Mouse (Mus musculus): Measurements from ENCODE around the gene Hist2h3c1. TPM values are rescaled to one million over a fixed set of nuclear protein-coding genes. Genes with fewer than 3 reads are reported as not detected.
"Not testable (repeated sequence)": the region's sequence is repeated elsewhere in the genome, so short reads cannot be mapped to it uniquely, and the experiment has no call there.

Hist2h3c1 gene
- polyA plus RNA-seq, 1 experiment from 2014 or later = 0.41 TPM

DNA sequence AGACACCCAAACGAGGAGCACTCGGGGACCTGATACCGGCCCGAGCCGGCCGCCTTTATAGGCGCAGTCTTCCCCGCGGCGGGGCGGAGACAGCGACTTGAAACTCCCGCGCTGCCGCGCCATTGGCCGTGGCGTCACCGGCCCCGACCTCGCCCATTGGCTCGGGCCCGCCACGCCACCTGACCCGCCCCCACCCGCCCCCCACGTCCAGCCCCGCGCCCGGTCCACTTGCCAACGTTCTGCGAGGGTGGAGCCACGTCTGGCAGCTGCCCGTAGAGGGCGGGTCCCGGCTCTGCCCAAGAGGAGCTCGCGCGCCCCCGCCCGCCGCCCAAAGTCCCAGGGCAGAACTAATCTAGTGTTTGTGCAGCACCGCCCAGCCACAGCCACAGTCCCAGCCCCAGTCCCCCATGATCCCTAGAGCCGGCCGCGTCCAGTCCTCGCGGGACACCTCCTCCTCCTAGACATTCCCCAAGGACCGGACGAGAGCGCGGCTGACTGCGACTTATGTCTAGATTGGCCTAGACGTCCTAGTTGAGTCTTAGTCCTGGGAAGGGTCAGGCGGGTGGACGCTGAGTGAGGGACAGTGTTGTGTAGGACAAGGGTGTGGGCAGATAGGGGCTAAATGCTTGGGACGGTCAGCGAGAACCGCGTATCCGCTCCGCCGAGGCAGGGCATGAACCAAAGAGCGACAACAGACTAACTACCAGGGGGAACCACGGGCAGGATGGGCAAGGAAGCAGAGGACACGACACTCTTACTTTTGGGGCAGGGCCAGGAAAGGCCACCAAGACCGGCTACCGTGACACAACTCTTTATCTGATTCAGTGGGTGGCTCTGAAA is 7.3 kb upstream of the Hist2h3c1 start, which contains the start of gene Hist2h3c2:
Hist2h3c2 (minus strand) TSS at position 174 of the 840 bp plus-strand sequence.
- H3K4me1 ChIP-seq = peaks cover 39% of the 10 kb centered on the region
- not testable (repeated sequence) for H3K9me3 ChIP-seq (replicated peaks); H3K36me3 ChIP-seq; DNase-seq (ENCODE audit: low spot score); H3K27me3 ChIP-seq (ENCODE audit: low read depth, poor library complexity, severe bottlenecking)
- H3K4me3 ChIP-seq = peak within 1 kb of the TSS; percentile 57
- peak within 1 kb of the TSS; percentile 90 for H3K27ac ChIP-seq
- WGBS = under 1% methylated on average over 12 of the region's 68 CpGs

DNA sequence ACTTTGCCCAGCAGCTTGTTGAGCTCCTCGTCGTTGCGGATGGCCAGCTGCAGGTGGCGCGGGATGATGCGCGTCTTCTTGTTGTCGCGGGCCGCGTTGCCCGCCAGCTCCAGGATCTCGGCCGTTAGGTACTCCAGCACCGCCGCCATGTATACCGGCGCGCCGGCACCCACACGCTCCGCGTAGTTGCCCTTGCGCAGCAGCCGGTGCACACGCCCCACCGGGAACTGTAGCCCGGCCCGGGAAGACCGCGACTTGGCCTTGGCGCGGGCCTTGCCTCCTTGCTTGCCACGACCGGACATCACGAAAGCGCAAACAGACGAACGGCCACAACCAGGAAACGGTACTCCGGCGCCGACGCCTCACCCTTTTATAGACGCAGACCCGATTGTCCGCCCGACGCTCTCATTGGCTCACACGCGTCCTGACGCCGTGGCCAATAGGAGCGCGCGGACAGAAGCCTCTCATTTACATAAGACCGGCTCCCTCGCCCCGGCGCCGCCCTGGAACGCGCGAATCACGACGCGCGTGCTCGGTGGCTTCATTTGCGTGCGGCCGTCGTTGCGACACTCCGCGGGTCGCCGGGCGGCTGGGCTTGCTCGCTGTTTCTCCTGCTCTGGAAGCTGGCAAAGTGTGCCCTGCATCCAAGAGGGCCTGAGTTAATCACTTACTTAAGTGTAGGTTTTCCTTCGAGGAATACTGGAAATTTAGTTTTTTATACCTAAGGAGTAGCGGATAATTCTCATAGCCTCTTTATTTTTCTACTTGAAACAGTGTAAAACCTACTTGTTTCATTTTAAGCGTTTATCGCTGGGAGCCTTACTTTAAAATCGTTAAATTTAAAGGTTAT is 6.3 kb upstream of the Hist2h3c1 start, which contains the start of gene Hist2h2aa2:
Hist2h2aa2 (minus strand) TSS at position 328 of the 850 bp plus-strand sequence.
- peak within 1 kb of the TSS; percentile 40 for H3K4me3 ChIP-seq

DNA sequence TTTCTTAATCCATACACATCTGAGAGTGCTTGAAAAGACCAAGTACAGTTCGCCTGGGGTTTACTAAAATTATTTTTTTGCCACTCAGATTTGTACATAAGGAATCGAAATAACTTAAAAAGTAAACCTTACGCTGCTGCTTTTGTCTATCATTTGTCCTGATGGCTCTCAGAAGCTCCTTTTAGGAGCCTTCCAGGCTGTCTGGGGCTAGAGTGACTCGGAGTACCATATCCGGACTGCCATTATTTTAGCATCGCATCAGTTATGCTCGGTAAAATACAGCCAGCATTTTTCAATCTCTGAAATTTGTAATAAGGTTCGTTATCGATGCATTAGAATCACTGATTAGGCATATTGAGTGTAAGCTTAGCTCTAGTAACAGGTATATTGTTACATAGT is 5.7 kb upstream of the Hist2h3c1 start:
- H3K27me3 ChIP-seq (ENCODE audit: low read depth, poor library complexity, severe bottlenecking) = no peaks in the 10 kb centered on the region
- no peaks in the 10 kb centered on the region for H3K36me3 ChIP-seq
- H3K27ac ChIP-seq = peak overlapping the region; percentile 95
- H3K9me3 ChIP-seq (replicated peaks) = no peaks in the 10 kb centered on the region
- DNase-seq (ENCODE audit: low spot score) = no peak
- 87% methylated on average over 9 of the region's 9 CpGs for WGBS
- H3K4me3 ChIP-seq = peak overlapping the region; percentile 40
- H3K4me1 ChIP-seq = peaks cover 49% of the 10 kb centered on the region

More for the DNA sequence above, 6.3 kb upstream of the Hist2h3c1 start, which contains the start of gene Hist2h2aa2:
- 5% methylated on average over 29 of the region's 85 CpGs for WGBS
- peak; percentile 75 for DNase-seq (ENCODE audit: low spot score)
- H3K27ac ChIP-seq = peak within 1 kb of the TSS; percentile 95
- not testable (repeated sequence) for H3K36me3 ChIP-seq; H3K27me3 ChIP-seq (ENCODE audit: low read depth, poor library complexity, severe bottlenecking); H3K9me3 ChIP-seq (replicated peaks)
- peaks cover 49% of the 10 kb centered on the region for H3K4me1 ChIP-seq

DNA sequence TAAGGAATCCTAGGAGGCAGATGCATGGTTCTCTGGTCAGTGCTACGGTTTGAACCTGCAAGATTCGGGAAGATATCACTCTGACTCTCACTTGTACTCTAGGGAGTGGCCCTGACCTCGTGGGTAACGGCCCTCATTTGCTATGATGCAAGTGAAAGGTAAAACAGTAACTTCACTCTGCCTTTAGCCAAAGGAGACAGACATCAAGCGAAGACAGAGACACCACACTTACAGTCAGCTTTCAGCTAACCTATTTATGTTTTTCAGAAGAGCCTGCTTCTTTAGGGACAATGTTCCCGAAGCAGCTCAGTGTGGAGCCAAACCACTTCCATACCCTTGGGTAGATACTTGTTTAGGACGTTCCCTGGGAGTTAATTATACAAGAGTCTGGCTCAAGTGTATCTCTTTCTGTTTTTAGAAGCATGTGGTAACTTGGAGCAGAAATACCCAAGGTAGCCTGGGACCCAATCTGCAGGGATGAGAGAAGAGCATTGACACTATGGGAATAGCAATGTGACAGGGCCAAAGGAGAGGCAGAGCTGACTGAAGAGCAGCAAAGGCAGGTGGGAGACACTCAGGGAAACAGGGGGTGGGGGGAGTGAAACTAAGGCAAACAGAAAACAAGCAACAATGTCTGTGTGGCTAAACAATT is 2.4 kb upstream of the Hist2h3c1 start:
- H3K27ac ChIP-seq = peak overlapping the region; percentile 95
- H3K9me3 ChIP-seq (replicated peaks) = no peaks in the 10 kb centered on the region
- WGBS = 89% methylated on average over 7 of the region's 7 CpGs
- no peaks in the 10 kb centered on the region for H3K36me3 ChIP-seq
- peak overlapping the region; percentile 55 for H3K4me3 ChIP-seq
- DNase-seq (ENCODE audit: low spot score) = no peak
- peaks cover 56% of the 10 kb centered on the region for H3K4me1 ChIP-seq
- peaks cover 2% of the 10 kb centered on the region; the same call in 1 of the 2 replicates for H3K27me3 ChIP-seq (ENCODE audit: low read depth, poor library complexity, severe bottlenecking)

DNA sequence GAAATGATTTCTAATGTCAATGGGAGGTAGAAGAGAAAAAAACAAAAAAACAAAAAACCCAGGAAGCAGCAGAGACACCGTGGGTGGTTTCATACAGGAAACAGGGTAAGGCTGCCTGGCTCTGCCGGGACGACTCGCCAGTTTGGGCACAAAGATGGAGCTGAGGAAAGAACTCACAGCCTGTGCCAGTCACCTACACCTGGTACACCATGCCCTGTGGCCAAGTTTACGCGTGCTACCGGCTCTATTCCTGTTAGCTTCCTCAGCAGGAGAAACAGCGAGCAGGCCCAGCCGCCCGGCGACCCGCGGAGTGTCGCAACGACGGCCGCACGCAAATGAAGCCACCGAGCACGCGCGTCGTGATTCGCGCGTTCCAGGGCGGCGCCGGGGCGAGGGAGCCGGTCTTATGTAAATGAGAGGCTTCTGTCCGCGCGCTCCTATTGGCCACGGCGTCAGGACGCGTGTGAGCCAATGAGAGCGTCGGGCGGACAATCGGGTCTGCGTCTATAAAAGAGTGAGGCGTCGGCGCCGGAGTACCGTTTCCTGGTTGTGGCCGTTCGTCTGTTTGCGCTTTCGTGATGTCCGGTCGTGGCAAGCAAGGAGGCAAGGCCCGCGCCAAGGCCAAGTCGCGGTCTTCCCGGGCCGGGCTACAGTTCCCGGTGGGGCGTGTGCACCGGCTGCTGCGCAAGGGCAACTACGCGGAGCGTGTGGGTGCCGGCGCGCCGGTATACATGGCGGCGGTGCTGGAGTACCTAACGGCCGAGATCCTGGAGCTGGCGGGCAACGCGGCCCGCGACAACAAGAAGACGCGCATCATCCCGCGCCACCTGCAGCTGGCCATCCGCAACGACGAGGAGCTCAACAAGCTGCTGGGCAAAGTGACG is 1.2 kb upstream of the Hist2h3c1 start, which contains the start of gene Hist2h2aa1:
Hist2h2aa1 (plus strand) TSS at position 495 of the 884 bp plus-strand sequence.
- H3K27me3 ChIP-seq (ENCODE audit: low read depth, poor library complexity, severe bottlenecking); H3K9me3 ChIP-seq (replicated peaks): not testable (repeated sequence)
- under 1% methylated on average over 47 of the region's 88 CpGs for WGBS

DNA sequence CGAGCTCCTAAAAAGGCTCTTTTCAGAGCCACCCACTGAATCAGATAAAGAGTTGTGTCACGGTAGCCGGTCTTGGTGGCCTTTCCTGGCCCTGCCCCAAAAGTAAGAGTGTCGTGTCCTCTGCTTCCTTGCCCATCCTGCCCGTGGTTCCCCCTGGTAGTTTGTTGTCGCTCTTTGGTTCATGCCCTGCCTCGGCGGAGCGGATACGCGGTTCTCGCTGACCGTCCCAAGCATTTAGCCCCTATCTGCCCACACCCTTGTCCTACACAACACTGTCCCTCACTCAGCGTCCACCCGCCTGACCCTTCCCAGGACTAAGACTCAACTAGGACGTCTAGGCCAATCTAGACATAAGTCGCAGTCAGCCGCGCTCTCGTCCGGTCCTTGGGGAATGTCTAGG is 467 bp upstream of the Hist2h3c1 start:
- peak overlapping the region; percentile 34; the same call in 1 of the 2 replicates for H3K4me3 ChIP-seq
- H3K36me3 ChIP-seq; H3K9me3 ChIP-seq (replicated peaks); H3K27me3 ChIP-seq (ENCODE audit: low read depth, poor library complexity, severe bottlenecking); DNase-seq (ENCODE audit: low spot score); H3K27ac ChIP-seq: not testable (repeated sequence)
- under 1% methylated on average over 12 of the region's 21 CpGs for WGBS
- H3K4me1 ChIP-seq = peaks cover 70% of the 10 kb centered on the region

More for the DNA sequence above, 1.2 kb upstream of the Hist2h3c1 start, which contains the start of gene Hist2h2aa1:
- DNase-seq (ENCODE audit: low spot score) = peak; percentile 83
- Histone ChIP-seq H3K4me3 (peak within 1 kb of the TSS; percentile 55), H3K4me1 (peaks cover 68% of the 10 kb centered on the region), H3K27ac (peak within 1 kb of the TSS; percentile 95)
- H3K36me3 ChIP-seq = not testable (repeated sequence)

DNA sequence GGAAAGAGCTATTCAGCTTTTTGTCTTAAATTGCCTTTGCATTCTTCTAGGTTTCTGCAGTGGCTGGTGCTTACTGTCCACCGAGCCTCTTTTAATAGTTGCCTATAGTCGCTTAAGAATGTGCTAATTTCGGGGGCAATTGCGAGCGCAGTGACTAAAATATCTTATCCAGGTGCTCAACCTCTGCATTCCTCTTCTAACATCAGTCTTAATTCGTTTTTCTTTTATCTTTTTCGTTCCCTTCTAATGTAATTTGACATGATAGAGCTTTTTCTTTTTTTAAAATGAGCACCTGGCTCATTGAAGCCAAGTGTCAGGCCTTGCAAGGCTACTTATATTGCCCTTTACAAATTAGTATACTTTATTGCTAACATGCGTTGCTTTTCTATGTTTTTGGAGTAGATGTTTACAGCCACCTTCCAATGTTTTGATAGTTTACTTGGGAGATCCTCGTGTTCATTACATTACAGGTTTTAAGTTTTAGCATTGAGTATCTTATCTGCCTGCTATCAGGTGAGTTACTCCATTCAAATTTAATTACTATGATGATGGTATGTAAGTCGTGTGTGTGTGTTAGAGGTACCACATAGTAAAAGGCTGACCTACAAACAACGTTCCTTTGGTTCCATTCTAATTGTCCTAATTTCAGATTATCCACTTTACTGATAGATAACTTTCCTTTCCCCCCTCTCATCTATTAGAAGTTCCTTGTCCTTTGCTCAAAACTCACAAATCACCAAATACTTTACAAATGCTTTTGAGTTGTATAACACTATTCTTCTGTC is 1.1 kb downstream of the Hist2h3c1 start:
- H3K4me3 ChIP-seq = peak overlapping the region; percentile 56
- peak overlapping the region; percentile 85 for H3K27ac ChIP-seq
- peaks cover 66% of the 10 kb centered on the region for H3K4me1 ChIP-seq
- H3K36me3 ChIP-seq = no peaks in the 10 kb centered on the region
- DNase-seq (ENCODE audit: low spot score) = no peak
- WGBS = 3% methylated on average over 11 of the region's 11 CpGs
- peaks cover 13% of the 10 kb centered on the region for H3K27me3 ChIP-seq (ENCODE audit: low read depth, poor library complexity, severe bottlenecking)
- H3K9me3 ChIP-seq (replicated peaks) = no peaks in the 10 kb centered on the region

DNA sequence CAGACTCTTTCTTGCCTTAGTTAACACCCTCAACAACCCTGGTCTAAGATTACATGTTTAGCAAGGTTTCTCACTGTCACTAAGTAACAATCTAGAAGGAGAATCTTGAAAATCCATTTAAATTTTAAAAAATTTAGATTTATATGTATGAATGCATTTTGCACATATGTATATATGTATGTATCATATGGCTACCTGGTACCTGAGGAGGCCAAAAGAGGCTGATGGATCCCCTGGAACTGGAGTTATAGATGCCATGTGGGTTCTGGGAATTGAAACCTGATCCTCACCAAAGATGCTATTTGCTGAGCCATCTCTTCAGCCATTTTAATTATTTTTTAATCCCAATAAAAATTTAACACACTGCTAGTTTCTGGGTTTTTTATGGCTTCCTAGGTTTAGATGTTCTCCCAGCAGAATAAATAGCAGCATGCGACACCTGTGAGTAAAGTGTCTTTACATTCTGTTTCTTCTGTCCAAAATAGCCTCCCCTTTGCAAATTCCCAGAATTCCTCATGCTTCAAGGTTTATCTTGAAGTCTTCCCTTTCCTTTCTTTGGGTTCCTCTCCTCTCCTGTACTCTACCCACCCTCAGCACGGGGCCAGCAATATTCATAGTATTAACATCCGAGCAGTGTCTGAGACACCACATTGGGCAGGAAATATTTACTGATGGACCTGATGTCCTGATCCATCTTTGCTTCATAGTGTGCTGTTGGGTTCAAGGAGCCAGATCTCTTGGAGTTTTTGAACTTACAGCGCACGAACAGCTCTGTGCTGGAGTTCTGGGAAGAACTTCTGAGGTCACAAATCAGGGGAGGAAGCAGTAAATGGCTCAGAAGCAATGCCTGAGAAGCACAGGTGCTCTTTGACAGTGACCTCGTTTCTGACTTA is 1.9 kb downstream of the Hist2h3c1 start:
- DNase-seq (ENCODE audit: low spot score) = no peak
- Histone ChIP-seq H3K36me3 (no peaks in the 10 kb centered on the region), H3K4me1 (peaks cover 58% of the 10 kb centered on the region), H3K4me3 (peak overlapping the region; percentile 56), H3K9me3 (replicated peaks) (no peaks in the 10 kb centered on the region), H3K27me3 (ENCODE audit: low read depth, poor library complexity, severe bottlenecking) (peaks cover 21% of the 10 kb centered on the region), H3K27ac (peak overlapping the region; percentile 85; the same call in 1 of the 2 replicates)
- WGBS = 55% methylated on average over 6 of the region's 6 CpGs

DNA sequence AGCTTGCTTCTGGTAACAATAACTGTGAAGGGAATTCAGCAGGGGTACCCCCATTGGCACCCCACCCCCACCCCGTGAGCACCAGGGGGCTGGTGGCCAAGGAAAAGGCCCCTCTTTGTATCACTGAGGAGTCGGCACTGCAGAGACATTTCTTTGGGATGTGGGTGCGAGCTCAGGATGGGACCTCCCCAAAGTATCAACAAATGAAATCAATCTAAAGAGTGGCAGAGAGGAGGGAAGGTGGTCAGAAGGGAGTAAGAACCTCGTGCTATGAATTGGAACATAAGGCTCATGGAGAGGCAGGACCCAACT is 2.5 kb downstream of the Hist2h3c1 start:
- peaks cover 27% of the 10 kb centered on the region for H3K27me3 ChIP-seq (ENCODE audit: low read depth, poor library complexity, severe bottlenecking)
- no peaks in the 10 kb centered on the region for H3K36me3 ChIP-seq
- H3K4me1 ChIP-seq = peaks cover 52% of the 10 kb centered on the region
- H3K9me3 ChIP-seq (replicated peaks) = no peaks in the 10 kb centered on the region
- WGBS = 55% methylated on average over 4 of the region's 4 CpGs
- DNase-seq (ENCODE audit: low spot score) = no peak
- peak overlapping the region; percentile 56; the same call in 1 of the 2 replicates for H3K4me3 ChIP-seq
- H3K27ac ChIP-seq = 0 out of 2 replicates have a peak overlapping the region, but pooled peaks have one; percentile 40

DNA sequence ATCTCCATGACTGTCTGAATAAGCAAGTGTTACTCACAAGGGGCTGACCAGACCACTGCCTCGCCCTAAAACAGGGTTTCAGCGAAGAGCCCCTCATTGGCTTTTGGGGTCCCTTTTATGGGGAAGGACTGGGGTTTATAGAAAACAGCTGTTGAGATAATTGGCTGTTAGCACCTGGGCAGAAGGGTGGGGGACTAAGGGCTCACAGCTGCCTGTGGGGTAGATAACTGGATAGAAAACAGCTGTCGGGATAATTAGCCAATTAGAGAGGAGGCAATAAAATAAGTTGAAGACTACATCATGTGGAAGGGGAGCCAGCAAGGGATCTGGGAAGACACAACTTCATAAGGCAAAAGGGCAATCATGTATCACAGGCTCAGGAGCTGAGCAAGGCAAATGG is 4.4 kb downstream of the Hist2h3c1 start:
- DNase-seq (ENCODE audit: low spot score) = peak; percentile 49
- WGBS = 34% methylated on average over 3 of the region's 3 CpGs
- peaks cover 46% of the 10 kb centered on the region for H3K4me1 ChIP-seq
- H3K27ac ChIP-seq = no peak overlapping the region
- H3K9me3 ChIP-seq (replicated peaks) = no peaks in the 10 kb centered on the region
- H3K4me3 ChIP-seq = no peak overlapping the region
- H3K36me3 ChIP-seq = no peaks in the 10 kb centered on the region
- peaks cover 44% of the 10 kb centered on the region for H3K27me3 ChIP-seq (ENCODE audit: low read depth, poor library complexity, severe bottlenecking)
